Mouse (Mus musculus): ENCODE measurements around the gene Tcf7l2. TPM values are rescaled to one million over a fixed set of nuclear protein-coding genes. Genes with fewer than 3 reads are reported as not detected.
A peak's percentile ranks its signal among the peaks of the same experiment; 100 is the strongest.

The Tcf7l2 gene
- polyA plus RNA-seq, 2 experiments: 7.8 to 18.4 TPM

DNA sequence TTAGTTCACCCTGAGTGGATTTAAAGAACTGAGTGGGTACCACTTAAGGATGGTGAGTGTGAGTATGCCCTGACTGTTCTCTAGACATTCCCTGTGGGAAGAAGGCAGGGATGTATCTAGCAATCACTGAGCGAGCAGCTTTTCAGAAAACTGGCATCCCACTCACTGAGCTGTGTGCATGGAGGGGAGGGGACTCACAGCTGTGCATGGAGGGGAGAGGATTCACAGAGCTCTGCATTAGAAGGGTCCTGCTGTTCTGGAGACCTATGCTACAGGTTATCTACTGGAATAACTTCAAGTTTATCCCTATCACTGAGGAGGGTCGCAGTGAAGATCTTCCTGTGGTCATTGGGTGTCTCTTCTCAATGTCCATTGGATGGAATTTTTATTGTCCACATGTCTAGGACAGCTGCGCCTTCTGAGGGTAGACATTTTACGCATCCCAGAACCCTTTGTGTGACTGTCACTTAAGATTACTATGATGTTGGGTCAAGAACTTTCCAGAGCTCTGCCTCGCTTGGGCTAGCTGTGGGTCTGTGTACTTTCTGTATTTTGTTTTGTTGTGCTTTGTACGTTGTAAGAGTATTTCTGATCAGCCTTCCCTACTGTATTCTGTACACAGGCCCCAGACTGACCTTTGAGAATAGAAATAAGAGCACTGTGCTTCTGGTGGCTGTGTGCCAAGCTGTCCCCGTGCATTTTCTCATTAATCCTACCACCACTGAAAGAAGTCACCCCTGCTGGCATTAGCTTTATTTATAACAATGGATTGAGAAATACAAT lies 192.5 kb downstream of the Tcf7l2 start:
- Histone ChIP-seq H3K4me3 (ENCODE audit: insufficient read depth in 1 of 2, low read depth in 2 of 2, low read length in 2 of 2) (no peak overlapping the region), H3K4me2 (ENCODE audit: low read depth) (no peak overlapping the region), H3K27ac (no peak overlapping the region; the same call in 1 of the 2 replicates), H3K27me3 (ENCODE audit: control insufficient read depth, insufficient read depth, low read length) (no peaks in the 10 kb centered on the region), H3K9me3 (ENCODE audit: control insufficient read depth, low read length) (no peaks in the 10 kb centered on the region), H3K4me1 (replicated peaks; ENCODE audit: control insufficient read depth in 2 of 2, insufficient read depth in 2 of 2, low read length in 1 of 2) (peaks cover 43 to 48% of the 10 kb centered on the region in 2 experiments), H3K36me3 (replicated peaks; ENCODE audit: control insufficient read depth, insufficient read depth, low read depth) (peaks cover 10% of the 10 kb centered on the region), H3K9ac (replicated peaks) (no peak overlapping the region)
- TF ChIP-seq EP300 (IDR thresholded peaks at IDR 0.05; ENCODE audit: low read depth): no peak
- TF ChIP-seq CTCF (IDR thresholded peaks at IDR 0.05; ENCODE audit: low read depth): no peak
- 80% methylated on average over 7 of the region's 7 CpGs for whole genome bisulfite sequencing (ENCODE audit: insufficient replicate concordance)
- no peak for ATAC-seq (ENCODE audit: insufficient read depth)
- no peak for DNase-seq (ENCODE audit: low read depth in 3 of 3, low spot score in 3 of 3)

DNA sequence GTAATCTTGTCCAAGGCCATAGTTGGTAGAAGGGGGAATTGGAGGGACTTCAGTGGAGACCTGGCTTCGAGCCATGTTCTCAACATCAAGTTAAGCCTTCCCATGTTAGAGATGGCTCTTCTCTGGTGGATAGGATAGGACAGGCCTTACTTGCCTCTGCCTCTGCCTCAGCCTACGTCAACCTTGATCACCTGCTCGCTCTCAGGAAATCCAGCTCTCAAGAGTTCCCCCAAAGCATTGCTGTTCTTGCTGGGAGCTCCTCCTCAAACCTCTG lies 193.0 kb downstream of the Tcf7l2 start:
- Histone ChIP-seq H3K9me3 (ENCODE audit: control insufficient read depth, low read length) (no peaks in the 10 kb centered on the region), H3K4me3 (ENCODE audit: insufficient read depth in 1 of 2, low read depth in 2 of 2, low read length in 2 of 2) (no peak overlapping the region), H3K27ac (peak overlapping the region; percentile 30), H3K4me2 (ENCODE audit: low read depth) (no peak overlapping the region), H3K27me3 (ENCODE audit: control insufficient read depth, insufficient read depth, low read length) (no peaks in the 10 kb centered on the region), H3K4me1 (replicated peaks; ENCODE audit: control insufficient read depth in 2 of 2, insufficient read depth in 2 of 2, low read length in 1 of 2) (peaks cover 47 to 52% of the 10 kb centered on the region in 2 experiments), H3K9ac (replicated peaks) (no peak overlapping the region), H3K36me3 (replicated peaks; ENCODE audit: control insufficient read depth, insufficient read depth, low read depth) (peaks cover 10% of the 10 kb centered on the region)
- WGBS (ENCODE audit: insufficient replicate concordance): 80% methylated on average over 3 of the region's 3 CpGs
- ATAC-seq (ENCODE audit: insufficient read depth) (no peak), DNase-seq (ENCODE audit: low read depth in 3 of 3, low spot score in 3 of 3) (no peak)
- no peak for TF ChIP-seq CTCF (IDR thresholded peaks at IDR 0.05; ENCODE audit: low read depth)
- TF ChIP-seq EP300 (IDR thresholded peaks at IDR 0.05; ENCODE audit: low read depth): no peak

DNA sequence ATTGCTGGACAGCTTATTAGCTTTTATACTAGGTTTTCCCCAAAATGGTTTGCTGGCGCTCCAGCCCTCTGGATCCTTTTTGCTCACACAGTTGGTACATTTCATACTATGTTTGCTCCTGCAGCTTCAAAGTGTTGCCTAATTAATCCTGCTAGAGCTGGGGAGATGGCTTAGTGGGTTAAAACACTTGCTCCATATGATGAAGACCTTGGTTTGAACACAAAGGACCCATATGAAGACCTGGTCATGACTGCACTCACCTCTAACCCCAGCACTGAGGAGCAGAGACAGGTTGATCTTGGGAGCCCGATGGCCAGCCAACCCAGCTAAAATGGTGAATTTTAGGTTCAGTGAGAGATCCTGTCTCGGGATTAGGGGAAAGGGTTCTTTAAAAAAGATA lies 195.4 kb downstream of the Tcf7l2 start:
- Histone ChIP-seq H3K36me3 (replicated peaks; ENCODE audit: control insufficient read depth, insufficient read depth, low read depth) (peaks cover 2% of the 10 kb centered on the region; the same call in 1 of the 2 replicates), H3K4me3 (ENCODE audit: insufficient read depth in 1 of 2, low read depth in 2 of 2, low read length in 2 of 2) (no peak overlapping the region), H3K9ac (replicated peaks) (no peak overlapping the region), H3K4me2 (ENCODE audit: low read depth) (no peak overlapping the region), H3K27ac (peak overlapping the region; percentile 98), H3K27me3 (ENCODE audit: control insufficient read depth, insufficient read depth, low read length) (no peaks in the 10 kb centered on the region), H3K9me3 (ENCODE audit: control insufficient read depth, low read length) (no peaks in the 10 kb centered on the region), H3K4me1 (replicated peaks; ENCODE audit: control insufficient read depth in 2 of 2, insufficient read depth in 2 of 2, low read length in 1 of 2) (peaks cover 56 to 59% of the 10 kb centered on the region in 2 experiments)
- 83% methylated on average over 3 of the region's 3 CpGs for WGBS (ENCODE audit: insufficient replicate concordance)
- DNase-seq (ENCODE audit: low read depth in 3 of 3, low spot score in 3 of 3) (no peak), ATAC-seq (ENCODE audit: insufficient read depth) (no peak)
- TF ChIP-seq CTCF (IDR thresholded peaks at IDR 0.05; ENCODE audit: low read depth): no peak
- no peak for TF ChIP-seq EP300 (IDR thresholded peaks at IDR 0.05; ENCODE audit: low read depth)

DNA sequence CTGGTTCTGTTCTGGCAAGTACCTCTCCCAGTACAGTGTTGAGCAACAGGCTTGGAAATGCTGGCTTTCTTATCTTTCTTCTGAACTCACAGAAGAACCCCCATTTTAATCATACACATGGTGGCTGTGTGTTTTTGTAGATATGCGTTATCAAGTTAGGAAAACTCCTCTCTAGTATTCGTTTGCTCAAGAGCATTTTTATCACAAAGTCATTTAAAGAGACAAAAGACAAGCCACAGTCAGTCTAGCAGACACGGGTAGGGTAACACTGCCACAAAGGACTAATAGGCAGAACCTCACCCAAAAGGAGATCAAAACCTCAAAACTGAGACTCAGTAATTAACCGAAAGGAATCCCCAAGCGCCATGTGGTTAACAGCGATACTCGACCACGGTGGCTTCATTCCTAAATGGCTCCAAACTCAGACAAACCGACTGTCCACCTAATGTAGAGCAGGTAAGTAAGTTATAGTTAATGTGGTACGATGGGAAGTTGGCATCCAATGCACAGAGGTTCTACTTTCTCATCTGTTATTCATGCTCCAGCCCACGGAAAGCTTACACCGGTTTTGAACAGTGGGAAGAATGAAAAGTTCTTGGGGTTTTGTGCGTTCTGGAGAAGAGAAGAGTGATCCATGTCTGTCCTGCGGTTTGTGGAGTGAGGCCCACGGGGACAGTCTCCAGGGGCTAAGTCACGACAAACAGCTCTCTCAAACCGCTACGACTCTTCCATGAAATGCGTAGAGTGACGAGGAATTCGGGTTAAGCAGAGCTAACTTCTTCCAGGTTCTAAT lies 196.8 kb downstream of the Tcf7l2 start:
- Histone ChIP-seq H3K27ac (peak overlapping the region; percentile 98), H3K9me3 (ENCODE audit: control insufficient read depth, low read length) (no peaks in the 10 kb centered on the region), H3K4me2 (ENCODE audit: low read depth) (peak overlapping the region; percentile 86), H3K36me3 (replicated peaks; ENCODE audit: control insufficient read depth, insufficient read depth, low read depth) (peaks cover 5% of the 10 kb centered on the region; the same call in 1 of the 2 replicates), H3K4me1 (replicated peaks; ENCODE audit: control insufficient read depth in 2 of 2, insufficient read depth in 2 of 2, low read length in 1 of 2) (peaks cover 62 to 70% of the 10 kb centered on the region in 2 experiments), H3K4me3 (ENCODE audit: insufficient read depth in 1 of 2, low read depth in 2 of 2, low read length in 2 of 2) (peak overlapping the region; percentile 60 to 65), H3K27me3 (ENCODE audit: control insufficient read depth, insufficient read depth, low read length) (no peaks in the 10 kb centered on the region), H3K9ac (replicated peaks) (peak overlapping the region; percentile 75)
- 35% methylated on average over 21 of the region's 21 CpGs for WGBS (ENCODE audit: insufficient replicate concordance)
- DNase-seq (ENCODE audit: low read depth in 3 of 3, low spot score in 3 of 3) (peak; percentile 87 to 92 (median 88)), ATAC-seq (ENCODE audit: insufficient read depth) (peak; percentile 72)
- TF ChIP-seq CTCF (IDR thresholded peaks at IDR 0.05; ENCODE audit: low read depth) (no peak), EP300 (IDR thresholded peaks at IDR 0.05; ENCODE audit: low read depth) (peak; percentile 99)

DNA sequence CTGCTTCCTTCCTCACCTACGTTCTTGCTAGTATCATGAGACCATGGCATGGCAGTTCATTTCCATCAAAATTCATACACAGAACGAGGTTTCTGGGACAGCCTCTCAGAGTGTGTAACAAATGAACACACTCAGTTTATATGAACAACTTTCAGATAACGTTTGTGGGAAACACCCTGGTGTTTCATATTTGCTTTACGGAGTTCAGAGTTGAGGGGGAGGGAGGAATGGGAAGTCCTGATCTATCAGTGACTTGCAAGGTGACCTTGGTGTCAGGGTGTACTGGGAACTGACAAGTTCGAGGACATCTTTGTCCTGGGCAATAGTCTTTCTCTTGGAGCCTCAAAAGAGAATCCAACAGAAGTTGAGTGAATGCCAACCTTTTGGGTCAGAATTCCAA lies 197.5 kb downstream of the Tcf7l2 start:
- Histone ChIP-seq H3K9ac (replicated peaks) (peak overlapping the region; percentile 75), H3K4me1 (replicated peaks; ENCODE audit: control insufficient read depth in 2 of 2, insufficient read depth in 2 of 2, low read length in 1 of 2) (peaks cover 62 to 70% of the 10 kb centered on the region in 2 experiments), H3K36me3 (replicated peaks; ENCODE audit: control insufficient read depth, insufficient read depth, low read depth) (peaks cover 3% of the 10 kb centered on the region; the same call in 1 of the 2 replicates), H3K4me3 (ENCODE audit: insufficient read depth in 1 of 2, low read depth in 2 of 2, low read length in 2 of 2) (peak overlapping the region; percentile 60 to 65), H3K9me3 (ENCODE audit: control insufficient read depth, low read length) (no peaks in the 10 kb centered on the region), H3K27ac (peak overlapping the region; percentile 98), H3K27me3 (ENCODE audit: control insufficient read depth, insufficient read depth, low read length) (no peaks in the 10 kb centered on the region), H3K4me2 (ENCODE audit: low read depth) (peak overlapping the region; percentile 86)
- TF ChIP-seq CTCF (IDR thresholded peaks at IDR 0.05; ENCODE audit: low read depth) (no peak), EP300 (IDR thresholded peaks at IDR 0.05; ENCODE audit: low read depth) (peak; percentile 57)
- 25% methylated on average over 5 of the region's 5 CpGs for WGBS (ENCODE audit: insufficient replicate concordance)
- peak; percentile 50 to 65 (median 60) for DNase-seq (ENCODE audit: low read depth in 3 of 3, low spot score in 3 of 3)
- peak; percentile 16; the same call in 1 of the 2 replicates for ATAC-seq (ENCODE audit: insufficient read depth)

All from liver, embryonic 14.5 days (tissue).